Mouse (Mus musculus): ENCODE results near the gene Ppdpf.

Ppdpf gene

GRCm38 (mm10) chr2:181187121-181188000 is at the start of gene Ppdpf:
Gene Ppdpf (plus strand): TSS chr2:181187247.
- DNase-seq, result peak; percentile 89

DNA sequence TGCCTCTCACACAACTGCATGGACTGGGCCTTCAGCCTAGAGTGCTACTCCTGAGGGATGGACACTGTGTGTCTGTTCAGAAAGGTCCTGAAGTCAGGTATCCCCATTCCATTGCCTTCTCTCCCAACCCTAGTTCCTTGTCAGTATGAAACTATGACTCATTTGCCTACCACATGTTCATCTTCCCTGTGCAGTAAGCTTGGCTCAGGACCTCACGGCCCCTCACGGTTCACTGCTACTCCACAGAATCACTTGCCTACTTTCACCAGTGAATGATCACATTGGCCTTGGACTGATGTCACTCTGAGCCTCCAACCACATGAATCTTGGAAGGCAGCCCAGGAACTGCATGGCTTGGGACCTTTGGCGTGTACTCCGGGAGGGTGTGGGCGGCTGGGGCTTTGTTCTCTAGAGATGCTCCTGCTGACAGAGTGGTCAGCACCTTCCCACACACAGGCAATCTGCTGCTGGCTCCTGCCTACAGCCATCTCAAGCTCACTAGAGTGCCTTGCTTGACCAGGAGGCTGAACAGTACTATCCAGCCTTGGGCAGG is 47.3 kb upstream of the Ppdpf start:
- peak; percentile 87 for DNase-seq

DNA sequence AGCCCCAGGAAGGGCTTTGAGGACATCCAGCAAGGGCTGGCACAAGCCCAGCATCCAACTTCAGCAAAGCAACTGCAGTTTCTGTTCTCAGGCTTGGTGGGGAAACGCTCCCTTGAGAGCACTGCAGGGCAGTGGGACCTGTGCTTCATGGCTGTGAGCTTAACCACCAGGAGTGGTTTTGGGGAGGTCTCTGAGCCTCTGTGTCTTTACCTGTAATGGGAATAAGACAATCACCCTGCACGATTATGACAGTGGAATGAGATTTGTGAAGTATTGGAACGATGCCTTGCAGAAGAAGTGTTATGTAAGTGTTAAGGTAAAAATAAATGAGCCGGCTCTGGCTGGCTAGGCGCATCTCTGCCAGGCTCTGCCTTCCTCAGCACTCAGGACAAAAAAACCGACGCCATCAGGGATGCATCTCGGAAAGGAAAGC is 44.3 kb upstream of the Ppdpf start:
- peak; percentile 73 for DNase-seq

DNA sequence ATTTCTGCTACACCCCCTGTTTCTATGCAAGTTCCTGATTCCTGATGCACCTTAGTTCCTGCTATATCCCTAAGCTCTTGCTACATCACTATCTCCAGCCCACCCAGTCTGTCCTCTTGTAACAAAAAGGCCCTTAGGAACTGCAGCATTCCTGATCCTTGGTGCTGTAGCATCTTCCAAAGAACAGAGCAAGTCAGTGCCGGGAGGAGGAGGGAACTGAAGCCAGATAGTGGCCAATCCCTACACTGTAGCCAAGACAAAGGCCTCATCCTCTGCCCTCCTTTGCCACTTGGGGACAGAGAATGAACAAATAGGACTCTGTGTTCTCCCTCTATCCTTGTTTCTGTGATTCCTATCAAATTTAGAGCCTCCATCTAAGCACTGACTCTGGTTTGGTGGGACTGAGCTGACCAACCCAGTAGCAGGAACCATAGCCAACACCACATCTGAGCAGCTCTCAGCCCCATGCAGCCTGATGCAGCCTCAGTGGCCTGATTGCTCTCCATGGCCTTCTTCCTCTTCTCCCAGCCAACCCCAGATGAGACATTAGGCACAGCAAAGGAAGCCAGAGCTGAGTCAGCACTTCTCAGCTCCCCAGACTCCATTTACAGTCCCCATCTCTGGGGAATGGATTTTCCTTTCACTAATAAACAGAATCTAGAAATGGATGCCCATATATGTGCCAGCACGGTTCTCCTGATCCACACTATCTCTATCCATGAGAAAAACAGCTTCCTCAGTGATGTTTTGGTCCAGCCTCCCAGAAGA is 43.4 kb upstream of the Ppdpf start:
- no peak for DNase-seq

GRCm38 (mm10) chr2:181144675-181145074 is 42.4 kb upstream of the Ppdpf start:
- DNase-seq, result no peak

GRCm38 (mm10) chr2:181146976-181147545 is 40.0 kb upstream of the Ppdpf start:
- no peak for DNase-seq

GRCm38 (mm10) chr2:181147546-181148317 is 39.3 kb upstream of the Ppdpf start:
- DNase-seq, result no peak

DNA sequence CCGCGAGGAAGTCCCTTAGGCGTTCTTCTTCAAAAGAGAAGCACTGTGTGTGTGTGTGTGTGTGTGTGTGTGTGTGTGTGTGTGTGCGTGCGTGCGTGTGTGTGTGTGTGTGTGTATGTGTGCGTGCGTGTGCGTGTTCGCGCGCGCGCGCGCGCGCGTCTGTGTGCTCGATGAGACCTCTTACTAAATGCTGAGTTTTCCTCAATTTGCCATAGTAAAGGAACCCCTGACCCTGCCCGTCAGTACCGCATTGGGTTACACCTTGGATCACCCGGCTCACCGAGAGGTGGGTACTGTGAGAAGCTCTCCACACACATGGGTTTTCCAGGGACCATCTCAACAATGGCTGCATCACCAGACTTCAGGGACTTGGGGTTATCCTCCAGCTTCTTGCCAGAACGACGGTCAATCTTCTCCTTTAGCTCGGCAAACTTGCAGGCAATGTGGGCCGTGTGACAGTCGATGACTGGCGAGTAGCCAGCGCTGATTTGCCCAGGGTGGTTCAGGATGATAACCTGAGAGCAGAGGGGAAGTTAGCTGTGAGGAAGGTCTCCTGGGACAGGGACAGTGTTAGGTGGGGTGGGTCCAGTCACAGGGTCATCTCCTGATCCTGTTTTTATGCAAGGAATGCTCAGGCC is 38.6 kb upstream of the Ppdpf start:
- peak; percentile 68 for DNase-seq

GRCm38 (mm10) chr2:181150281-181150680 is 36.8 kb upstream of the Ppdpf start:
- no peak for DNase-seq

- peak; percentile 65 for DNase-seq
These were observed 34.3 kb upstream of the Ppdpf start for GRCm38 (mm10) chr2:181152701-181153100.

GRCm38 (mm10) chr2:181153131-181153530 is 33.9 kb upstream of the Ppdpf start:
- DNase-seq, result no peak

DNA sequence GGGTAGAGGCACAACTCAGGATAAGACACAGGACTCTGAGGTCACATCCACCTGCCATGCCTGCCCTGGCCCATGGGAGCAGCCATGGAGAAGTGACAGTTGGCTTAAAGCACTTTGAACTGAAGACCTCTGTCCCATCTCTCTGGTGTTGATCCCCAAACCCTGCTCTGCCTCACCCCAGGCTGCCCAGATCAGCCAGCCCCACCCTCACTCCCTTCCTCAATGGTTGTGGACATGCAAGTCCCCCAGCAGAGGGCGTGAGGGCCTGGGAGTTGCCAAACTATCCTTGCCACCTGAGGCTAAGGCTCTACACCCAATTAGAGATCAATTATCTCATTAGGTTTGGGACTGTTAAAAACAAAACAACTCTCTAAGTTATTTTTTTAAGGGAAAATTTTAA is 33.2 kb upstream of the Ppdpf start:
- DNase-seq, result peak; percentile 71

DNA sequence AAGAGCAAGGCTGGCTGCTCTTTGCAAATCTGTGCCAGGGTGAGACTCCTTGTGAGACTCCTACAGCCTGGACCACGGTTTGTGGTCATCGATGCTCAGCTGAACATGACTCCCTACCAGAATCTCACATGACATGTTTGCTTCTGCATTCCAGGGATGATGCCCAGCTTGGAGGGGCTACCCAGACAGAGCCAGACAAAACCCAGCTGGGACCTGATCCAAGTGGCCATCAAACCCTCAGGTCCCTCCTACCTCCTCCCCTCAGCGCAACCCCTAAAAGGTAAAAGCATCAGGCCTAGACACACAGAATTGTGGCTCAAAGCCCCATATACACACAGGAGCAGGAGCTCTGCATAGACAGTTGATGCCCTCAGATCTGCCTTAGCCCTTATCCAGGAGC is 32.7 kb upstream of the Ppdpf start:
- DNase-seq, result peak; percentile 67

- peak; percentile 76 for DNase-seq
These were observed 32.1 kb upstream of the Ppdpf start for GRCm38 (mm10) chr2:181154831-181155415.

- DNase-seq, result peak; percentile 90
These were observed 31.2 kb upstream of the Ppdpf start for GRCm38 (mm10) chr2:181155801-181156200.

- peak; percentile 93 for DNase-seq
These were observed 30.6 kb upstream of the Ppdpf start, which contains the start of gene Eef1a2 for GRCm38 (mm10) chr2:181156248-181157121. Gene Eef1a2 (minus strand): TSS chr2:181157014.

DNA sequence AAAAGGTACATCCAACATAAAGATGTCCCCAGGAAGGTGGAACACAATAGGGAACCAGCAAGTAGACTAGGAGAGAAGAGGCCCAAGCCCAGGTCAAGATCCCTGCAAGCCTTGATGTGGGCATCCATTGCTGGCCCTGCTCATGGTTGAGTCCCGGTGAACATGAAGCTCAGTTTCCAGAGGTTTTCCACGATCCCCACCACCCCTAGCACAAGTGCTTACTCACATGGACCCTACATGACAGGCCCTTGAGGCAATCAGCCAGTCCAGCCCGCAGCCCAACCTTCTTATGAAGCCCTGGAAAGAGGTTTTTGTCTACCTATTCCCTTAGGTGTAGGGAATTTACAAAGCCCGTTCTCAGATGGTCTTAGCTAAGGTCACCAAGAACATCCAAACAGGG is 29.9 kb upstream of the Ppdpf start:
- no peak for DNase-seq

DNA sequence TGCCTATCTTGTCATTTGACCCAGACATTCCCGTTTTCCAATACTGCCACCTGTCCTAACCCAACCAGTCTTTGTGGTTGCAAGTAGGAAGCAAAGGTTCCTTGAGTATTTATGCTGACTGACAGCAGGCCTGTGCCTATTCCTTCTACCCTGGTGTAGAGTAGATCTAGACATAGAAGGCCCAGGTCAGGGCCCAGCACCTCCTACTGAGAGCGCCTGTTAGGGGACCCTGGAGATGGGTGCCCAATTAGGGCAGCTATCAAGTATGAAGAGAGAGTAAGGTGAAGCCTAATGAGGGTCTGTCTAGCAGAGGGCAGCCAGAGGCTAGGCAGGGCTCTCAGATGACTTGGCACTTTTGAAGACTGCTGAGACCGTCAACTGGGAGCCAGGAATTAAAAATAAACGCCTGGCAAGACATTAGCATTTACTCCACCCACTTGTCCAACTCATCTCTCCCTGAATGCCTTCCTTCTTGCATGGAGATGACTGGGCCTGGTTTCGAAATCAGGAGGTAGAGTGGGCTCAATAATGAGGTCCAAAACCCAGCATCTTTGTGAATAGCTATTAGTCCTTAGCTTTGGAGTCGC is 29.2 kb upstream of the Ppdpf start:
- peak; percentile 65 for DNase-seq

- peak; percentile 50 for DNase-seq
These were observed 28.6 kb upstream of the Ppdpf start for GRCm38 (mm10) chr2:181158471-181158870.

DNA sequence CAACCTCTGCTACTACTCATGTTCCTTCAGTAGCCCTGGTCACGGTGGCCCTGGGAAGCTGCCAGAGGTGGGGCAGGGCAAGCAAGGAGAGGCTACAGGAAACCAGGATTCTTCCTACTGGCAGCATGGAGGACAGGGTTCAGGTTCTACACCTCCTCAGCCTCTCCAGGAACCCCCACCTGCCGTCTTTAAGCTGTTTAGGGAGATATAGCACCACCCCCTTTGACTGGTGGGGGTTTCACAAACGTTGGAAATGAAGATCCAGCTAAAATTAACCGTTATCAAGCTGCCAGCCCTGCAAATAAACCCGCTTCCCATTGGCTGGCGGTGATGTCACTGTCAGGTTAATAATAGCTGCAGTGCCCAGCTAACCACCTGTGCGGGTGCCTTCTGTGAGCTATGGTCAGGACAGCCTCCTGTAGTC is 27.9 kb upstream of the Ppdpf start:
- DNase-seq, result peak; percentile 94
